Mouse (Mus musculus) duodenum, adult 2 months (tissue): ENCODE measurements around the gene Abhd17c. TPM values are rescaled to one million over a fixed set of nuclear protein-coding genes. Genes with fewer than 3 reads are reported as not detected.

Experiments used
- polyA plus RNA-seq: library from polyadenylated mRNA; depleted of rRNA; stranded (reverse); fragments of >200 nt; gene quantifications from 2 replicates; pipeline ENCODE4 v1.2.3, GENCODE M21; 2012; ENCODE audit warnings: low replicate concordance; rRNA removed

The Abhd17c gene
- 99.0 and 148 TPM in 2 replicates for polyA plus RNA-seq

DNA sequence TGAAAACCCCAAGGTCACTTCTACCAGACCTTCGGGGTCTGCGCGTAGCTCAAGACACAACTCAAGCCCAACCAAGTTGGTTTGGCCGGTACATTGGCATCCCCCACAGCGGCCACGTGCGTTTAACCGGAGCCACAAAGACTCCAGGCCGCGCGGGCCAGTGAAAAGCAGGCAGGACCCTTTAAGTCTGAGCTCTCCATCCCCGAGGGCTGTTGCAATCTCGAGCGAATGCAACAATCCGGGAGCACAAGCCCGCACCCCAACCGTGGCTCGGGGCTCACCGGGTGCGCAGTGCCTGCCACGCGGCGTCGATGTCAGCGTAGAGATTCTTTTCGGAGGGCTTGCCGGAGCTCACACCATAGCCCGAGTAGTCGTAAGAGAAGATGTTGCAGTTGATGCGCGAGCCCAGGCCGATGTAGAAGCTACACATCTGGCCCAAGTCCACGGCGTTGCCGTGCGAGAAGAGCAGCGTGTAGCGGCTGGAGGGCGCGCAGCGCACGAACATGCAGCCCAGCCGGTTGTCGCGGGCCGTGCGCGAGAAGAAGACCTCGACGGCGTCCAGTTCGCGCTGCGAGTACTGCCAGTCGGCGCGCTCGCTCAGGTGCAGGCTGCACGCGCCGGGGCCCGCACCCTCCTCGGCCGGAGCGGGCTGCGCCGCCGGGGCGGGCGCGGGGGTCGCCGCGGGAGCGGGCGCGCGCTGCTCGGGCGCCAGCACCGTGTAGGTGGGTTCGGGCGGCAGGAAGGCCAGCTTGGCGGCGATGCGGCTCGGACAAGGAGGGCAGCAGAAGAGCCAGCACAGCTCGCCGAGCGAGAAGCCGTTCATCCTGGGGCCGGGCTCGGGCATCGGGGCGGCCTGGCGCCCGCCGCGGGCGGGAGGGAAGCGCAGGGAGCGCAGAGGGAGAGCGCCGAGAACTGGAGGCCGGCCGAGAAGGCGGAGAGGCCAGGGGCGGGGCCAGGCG lies at the start of gene Abhd17c:
Gene Abhd17c, minus strand, starts transcription at position 893 of the 959 bp plus-strand sequence.

DNA sequence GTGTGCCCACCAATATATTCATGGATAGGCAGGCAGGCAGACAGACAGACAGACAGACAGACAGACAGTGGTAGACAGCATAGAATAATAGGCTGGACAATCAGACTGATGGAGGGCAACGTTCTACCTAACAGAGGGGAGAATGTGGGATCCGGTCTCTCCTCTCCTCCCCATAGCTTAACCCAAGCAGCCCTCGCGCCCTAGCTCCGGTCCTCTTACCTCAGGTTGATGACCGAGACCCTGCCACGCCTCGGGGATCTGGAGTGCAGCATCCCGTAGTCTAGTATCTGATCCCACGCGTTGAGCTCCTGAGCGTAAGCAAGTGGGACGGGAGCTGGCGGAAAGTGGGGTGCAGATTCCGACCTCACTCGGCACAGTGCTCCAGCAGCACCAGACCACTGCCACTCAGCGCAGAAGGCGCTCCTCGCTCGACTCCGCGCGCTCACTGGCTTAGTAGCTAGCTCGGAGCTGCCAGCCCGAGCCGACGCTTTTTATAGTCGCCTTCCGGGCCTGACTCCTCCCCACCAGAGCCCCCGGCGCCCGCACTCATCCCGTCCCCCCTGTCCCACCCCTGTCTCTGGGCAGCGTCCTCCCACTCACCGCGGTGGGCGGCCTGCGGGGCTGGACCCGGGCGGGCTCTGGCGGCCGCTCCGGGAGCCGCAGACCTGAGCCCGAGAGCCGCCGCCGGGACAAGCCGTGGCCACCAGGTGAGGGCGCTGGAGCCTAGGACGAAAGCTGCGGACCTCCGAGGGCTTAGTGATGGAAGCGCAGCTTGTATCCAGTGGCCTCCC lies 65.5 kb downstream of the Abhd17c start, which contains the start of gene Cemip:
Gene Cemip, minus strand, starts transcription at position 464 of the 791 bp plus-strand sequence.

Other genes starting within 250 kb of the Abhd17c start
- gene Cemip, start 65.4 kb downstream of the Abhd17c start, polyA plus RNA-seq = 0.28 and 0.34 TPM in 2 replicates